Mouse (Mus musculus) forebrain, embryonic 12.5 days (tissue): ENCODE data around the gene Ltbp1. TPM values are rescaled to one million over a fixed set of nuclear protein-coding genes. Genes with fewer than 3 reads are reported as not detected.

Source experiments
- ATAC-seq: fragments of 200-750 bp; cut with Nextera tagmentation; 2 replicates; pipeline ENCODE4 v1.8.0; 2017; ENCODE audit warnings: moderate TSS enrichment; ENCODE audit not compliant: low FRiP score
- H3K27ac ChIP-seq: fragments of 300-500 bp; sonication (generic); 2 replicates; pipeline ENCODE4 v1.5.1; 2016; ENCODE audit warnings: mild to moderate bottlenecking
- H3K27me3 ChIP-seq: fragments of 300-500 bp; sonication (generic); 2 replicates; pipeline ENCODE4 v1.6.1; 2016; ENCODE audit warnings: mild to moderate bottlenecking
- H3K36me3 ChIP-seq: fragments of 300-500 bp; sonication (generic); replicated peaks from 2 replicates; pipeline ENCODE4 v1.6.1; 2016; ENCODE audit warnings: mild to moderate bottlenecking
- H3K4me1 ChIP-seq: fragments of 300-500 bp; sonication (generic); 2 replicates; pipeline ENCODE4 v1.6.1; 2016
- H3K4me2 ChIP-seq: fragments of 300-500 bp; sonication (generic); 2 replicates; pipeline ENCODE4 v1.6.1; 2016; ENCODE audit warnings: mild to moderate bottlenecking, moderate library complexity
- H3K4me3 ChIP-seq: fragments of 300-500 bp; sonication (generic); replicated peaks from 2 replicates; pipeline ENCODE4 v1.5.1; 2016; ENCODE audit warnings: mild to moderate bottlenecking
- H3K9ac ChIP-seq: fragments of 300-500 bp; sonication (generic); 2 replicates; pipeline ENCODE4 v1.6.1; 2016; ENCODE audit warnings: mild to moderate bottlenecking
- H3K9me3 ChIP-seq: fragments of 300-500 bp; sonication (generic); 2 replicates; pipeline ENCODE4 v1.6.1; 2016
- WGBS: fragments of 180-500 bp; shearing (Covaris S2); methylation state at CpG from one replicate; pipeline ENCODE4 v1.1.7; 2016; 5-methylcytosine and 5-hydroxymethylcytosine counted together
- polyA plus RNA-seq: library from polyadenylated mRNA; unstranded; fragments of >200 nt; fragmentation: Nextera tagmentation; extraction: Ambion mirVana; gene quantifications from 2 replicates; pipeline ENCODE4 v1.2.1, GENCODE M21; 2016

The Ltbp1 gene
- polyA plus RNA-seq, result 3.4 and 4.0 TPM in 2 replicates

GRCm38 (mm10) chr17:75005281-75005684 lies at the start of gene Ltbp1:
Gene Ltbp1 (plus strand): TSS chr17:75005568.
- H3K4me1 ChIP-seq, result peaks cover 8% of the 10 kb centered on the region
- peaks cover 7% of the 10 kb centered on the region; the same call in 1 of the 2 replicates for H3K27me3 ChIP-seq
- peak within 1 kb of the TSS; percentile 77 for H3K4me3 ChIP-seq
- no peaks in the 10 kb centered on the region for H3K9me3 ChIP-seq
- H3K27ac ChIP-seq, result peak within 1 kb of the TSS; percentile 36; the same call in 1 of the 2 replicates
- H3K4me2 ChIP-seq, result peak within 1 kb of the TSS; percentile 99
- peak; percentile 84 for ATAC-seq
- H3K36me3 ChIP-seq, result no peaks in the 10 kb centered on the region
- 0% methylated on average over 27 of the region's 27 CpGs for WGBS
- H3K9ac ChIP-seq, result peak within 1 kb of the TSS; percentile 83

- ATAC-seq, result no peak
- 47% methylated on average over 6 of the region's 6 CpGs for WGBS
- Histone ChIP-seq H3K27ac (no peak overlapping the region), H3K36me3 (no peaks in the 10 kb centered on the region), H3K4me1 (no peaks in the 10 kb centered on the region), H3K4me3 (no peak overlapping the region), H3K9me3 (no peaks in the 10 kb centered on the region), H3K27me3 (no peaks in the 10 kb centered on the region), H3K4me2 (no peak overlapping the region), H3K9ac (no peak overlapping the region)
These were observed 45.7 kb upstream of the Ltbp1 start for GRCm38 (mm10) chr17:74959481-74960245.

- peaks cover 12% of the 10 kb centered on the region; the same call in 1 of the 2 replicates for H3K4me1 ChIP-seq
- no peaks in the 10 kb centered on the region for H3K27me3 ChIP-seq
- H3K4me2 ChIP-seq, result no peak overlapping the region
- no peak for ATAC-seq
- WGBS, result 97% methylated on average over 8 of the region's 8 CpGs
- H3K36me3 ChIP-seq, result no peaks in the 10 kb centered on the region
- no peak overlapping the region for H3K4me3 ChIP-seq
- no peaks in the 10 kb centered on the region for H3K9me3 ChIP-seq
- no peak overlapping the region for H3K9ac ChIP-seq
- no peak overlapping the region for H3K27ac ChIP-seq
These were observed 42.1 kb upstream of the Ltbp1 start for GRCm38 (mm10) chr17:74963222-74963621.

- 87% methylated on average over 3 of the region's 3 CpGs for WGBS
These were observed 41.5 kb upstream of the Ltbp1 start for GRCm38 (mm10) chr17:74963861-74964260.

GRCm38 (mm10) chr17:74967298-74967848 lies 38.0 kb upstream of the Ltbp1 start:
- Histone ChIP-seq H3K4me3 (no peak overlapping the region), H3K36me3 (no peaks in the 10 kb centered on the region), H3K4me2 (no peak overlapping the region), H3K27ac (no peak overlapping the region), H3K27me3 (no peaks in the 10 kb centered on the region), H3K9ac (no peak overlapping the region), H3K4me1 (peaks cover 23% of the 10 kb centered on the region), H3K9me3 (no peaks in the 10 kb centered on the region)
- 0 out of 2 replicates have a peak, but pooled peaks have one; percentile 49 for ATAC-seq
- WGBS, result 27% methylated on average over 7 of the region's 7 CpGs

More at GRCm38 (mm10) chr17:74963861-74964260, 41.5 kb upstream of the Ltbp1 start:
- peaks cover 19% of the 10 kb centered on the region for H3K4me1 ChIP-seq
- H3K36me3 ChIP-seq, result no peaks in the 10 kb centered on the region
- H3K9me3 ChIP-seq, result no peaks in the 10 kb centered on the region
- H3K9ac ChIP-seq, result no peak overlapping the region
- H3K27ac ChIP-seq, result no peak overlapping the region
- H3K27me3 ChIP-seq, result no peaks in the 10 kb centered on the region
- no peak overlapping the region for H3K4me3 ChIP-seq
- no peak for ATAC-seq
- no peak overlapping the region for H3K4me2 ChIP-seq

GRCm38 (mm10) chr17:74968152-74968712 lies 37.1 kb upstream of the Ltbp1 start:
- peak; percentile 23; the same call in 1 of the 2 replicates for ATAC-seq
- Histone ChIP-seq H3K4me3 (no peak overlapping the region), H3K9ac (no peak overlapping the region), H3K4me1 (peaks cover 23% of the 10 kb centered on the region), H3K36me3 (no peaks in the 10 kb centered on the region), H3K27me3 (no peaks in the 10 kb centered on the region), H3K9me3 (no peaks in the 10 kb centered on the region), H3K27ac (no peak overlapping the region), H3K4me2 (no peak overlapping the region)
- 65% methylated on average over 9 of the region's 9 CpGs for WGBS

GRCm38 (mm10) chr17:74968738-74969271 lies 36.6 kb upstream of the Ltbp1 start:
- WGBS, result 64% methylated on average over 16 of the region's 16 CpGs
- no peaks in the 10 kb centered on the region for H3K9me3 ChIP-seq
- no peaks in the 10 kb centered on the region for H3K27me3 ChIP-seq
- no peak overlapping the region for H3K27ac ChIP-seq
- H3K4me1 ChIP-seq, result peaks cover 23% of the 10 kb centered on the region
- H3K9ac ChIP-seq, result no peak overlapping the region
- H3K4me3 ChIP-seq, result no peak overlapping the region
- no peak overlapping the region for H3K4me2 ChIP-seq
- H3K36me3 ChIP-seq, result no peaks in the 10 kb centered on the region
- no peak for ATAC-seq

GRCm38 (mm10) chr17:74975192-74975591 lies 30.2 kb upstream of the Ltbp1 start:
- H3K4me3 ChIP-seq, result no peak overlapping the region
- 78% methylated on average over 6 of the region's 6 CpGs for WGBS
- no peak overlapping the region for H3K27ac ChIP-seq
- no peak for ATAC-seq
- H3K9ac ChIP-seq, result no peak overlapping the region
- no peak overlapping the region for H3K4me2 ChIP-seq
- H3K9me3 ChIP-seq, result no peaks in the 10 kb centered on the region
- H3K27me3 ChIP-seq, result no peaks in the 10 kb centered on the region
- H3K36me3 ChIP-seq, result no peaks in the 10 kb centered on the region
- H3K4me1 ChIP-seq, result peaks cover 6% of the 10 kb centered on the region; the same call in 1 of the 2 replicates

GRCm38 (mm10) chr17:74976167-74976985 lies 29.0 kb upstream of the Ltbp1 start:
- Histone ChIP-seq H3K4me1 (peaks cover 6% of the 10 kb centered on the region; the same call in 1 of the 2 replicates), H3K27me3 (no peaks in the 10 kb centered on the region), H3K27ac (no peak overlapping the region), H3K9me3 (no peaks in the 10 kb centered on the region), H3K4me2 (no peak overlapping the region), H3K4me3 (no peak overlapping the region), H3K9ac (no peak overlapping the region), H3K36me3 (no peaks in the 10 kb centered on the region)
- no peak for ATAC-seq
- WGBS, result 70% methylated on average over 8 of the region's 8 CpGs

- Histone ChIP-seq H3K4me2 (no peak overlapping the region), H3K4me1 (peaks cover 6% of the 10 kb centered on the region; the same call in 1 of the 2 replicates), H3K27ac (no peak overlapping the region), H3K9me3 (no peaks in the 10 kb centered on the region), H3K27me3 (no peaks in the 10 kb centered on the region), H3K9ac (no peak overlapping the region), H3K4me3 (no peak overlapping the region), H3K36me3 (no peaks in the 10 kb centered on the region)
- ATAC-seq, result no peak
- WGBS, result 83% methylated on average over 8 of the region's 8 CpGs
These were observed 25.6 kb upstream of the Ltbp1 start for GRCm38 (mm10) chr17:74979767-74980166.

- H3K4me3 ChIP-seq, result no peak overlapping the region
- H3K27ac ChIP-seq, result no peak overlapping the region
- 90% methylated on average over 5 of the region's 5 CpGs for WGBS
- no peaks in the 10 kb centered on the region for H3K27me3 ChIP-seq
- H3K4me1 ChIP-seq, result peaks cover under 1% of the 10 kb centered on the region; the same call in 1 of the 2 replicates
- H3K4me2 ChIP-seq, result no peak overlapping the region
- no peak overlapping the region for H3K9ac ChIP-seq
- ATAC-seq, result no peak
- no peaks in the 10 kb centered on the region for H3K9me3 ChIP-seq
- no peaks in the 10 kb centered on the region for H3K36me3 ChIP-seq
These were observed 23.7 kb upstream of the Ltbp1 start for GRCm38 (mm10) chr17:74981703-74982102.

- H3K36me3 ChIP-seq, result no peaks in the 10 kb centered on the region
- H3K9ac ChIP-seq, result no peak overlapping the region
- no peaks in the 10 kb centered on the region for H3K4me1 ChIP-seq
- H3K4me2 ChIP-seq, result no peak overlapping the region
- no peak for ATAC-seq
- H3K27ac ChIP-seq, result no peak overlapping the region
- 56% methylated on average over 1 of the region's 1 CpGs for WGBS
- H3K4me3 ChIP-seq, result no peak overlapping the region
- no peaks in the 10 kb centered on the region for H3K27me3 ChIP-seq
- H3K9me3 ChIP-seq, result no peaks in the 10 kb centered on the region
These were observed 22.5 kb upstream of the Ltbp1 start for GRCm38 (mm10) chr17:74982880-74983279.
